Mouse (Mus musculus): ENCODE measurements around the gene Spata25. TPM values are rescaled to one million over a fixed set of nuclear protein-coding genes. Genes with fewer than 3 reads are reported as not detected.
"Not testable (repeated sequence)": the region's sequence is repeated elsewhere in the genome, so short reads cannot be mapped to it uniquely, and the experiment has no call there.

Gene Spata25
- polyA plus RNA-seq, 1 experiment from 2014 or later, result not detected

GRCm38 (mm10) chr2:164866741-164867551 is 38.6 kb upstream of the Spata25 start:
- peak overlapping the region; percentile 39 for H3K9ac ChIP-seq (ENCODE audit: low read length)
- H3K27me3 ChIP-seq (ENCODE audit: control insufficient read depth, insufficient read depth, low read length), result no peaks in the 10 kb centered on the region
- no peaks in the 10 kb centered on the region for H3K36me3 ChIP-seq (ENCODE audit: control insufficient read depth, insufficient read depth)
- no peak overlapping the region for H3K4me2 ChIP-seq (ENCODE audit: low read depth, low read length)
- H3K4me1 ChIP-seq (ENCODE audit: control insufficient read depth, insufficient read depth, low read length), result peaks cover 20% of the 10 kb centered on the region
- WGBS, result 16% methylated on average over 16 of the region's 16 CpGs
- peak; percentile 91 for ATAC-seq (replicated peaks; ENCODE audit: extremely low read depth, insufficient read depth, low FRiP score)
- H3K27ac ChIP-seq (ENCODE audit: low read length), result peak overlapping the region; percentile 90
- H3K4me3 ChIP-seq (ENCODE audit: low read length), result no peak overlapping the region
- peaks cover 7% of the 10 kb centered on the region for H3K9me3 ChIP-seq (replicated peaks; ENCODE audit: control insufficient read depth, low read length)

DNA sequence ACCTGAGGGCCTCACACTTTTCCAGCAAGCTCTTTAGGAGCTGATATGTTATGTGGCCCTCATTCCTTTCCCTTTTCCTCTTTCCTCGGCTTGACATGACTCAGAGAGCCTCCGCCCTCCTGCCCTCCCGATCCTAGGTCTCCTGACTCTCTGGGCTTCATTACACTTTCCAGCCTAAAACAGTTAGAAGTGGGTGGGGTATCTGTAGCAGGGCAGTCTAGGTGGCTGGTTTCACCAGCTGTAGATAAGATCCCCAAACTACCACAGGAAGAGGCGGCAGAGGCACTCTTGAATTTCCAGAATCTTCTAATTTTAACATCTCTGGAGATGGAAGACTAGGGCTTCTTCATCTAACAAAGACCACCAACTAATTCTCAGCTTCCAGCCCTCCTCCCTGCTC is 36.3 kb upstream of the Spata25 start:
- Histone ChIP-seq H3K9me3 (replicated peaks; ENCODE audit: control insufficient read depth, low read length) (peaks cover 7% of the 10 kb centered on the region), H3K4me2 (ENCODE audit: low read depth, low read length) (no peak overlapping the region), H3K9ac (ENCODE audit: low read length) (no peak overlapping the region), H3K27me3 (ENCODE audit: control insufficient read depth, insufficient read depth, low read length) (no peaks in the 10 kb centered on the region), H3K36me3 (ENCODE audit: control insufficient read depth, insufficient read depth) (no peaks in the 10 kb centered on the region), H3K4me1 (ENCODE audit: control insufficient read depth, insufficient read depth, low read length) (peaks cover 31% of the 10 kb centered on the region), H3K4me3 (ENCODE audit: low read length) (no peak overlapping the region), H3K27ac (ENCODE audit: low read length) (no peak overlapping the region)
- WGBS, result 65% methylated on average over 4 of the region's 4 CpGs
- ATAC-seq (replicated peaks; ENCODE audit: extremely low read depth, insufficient read depth, low FRiP score), result no peak

DNA sequence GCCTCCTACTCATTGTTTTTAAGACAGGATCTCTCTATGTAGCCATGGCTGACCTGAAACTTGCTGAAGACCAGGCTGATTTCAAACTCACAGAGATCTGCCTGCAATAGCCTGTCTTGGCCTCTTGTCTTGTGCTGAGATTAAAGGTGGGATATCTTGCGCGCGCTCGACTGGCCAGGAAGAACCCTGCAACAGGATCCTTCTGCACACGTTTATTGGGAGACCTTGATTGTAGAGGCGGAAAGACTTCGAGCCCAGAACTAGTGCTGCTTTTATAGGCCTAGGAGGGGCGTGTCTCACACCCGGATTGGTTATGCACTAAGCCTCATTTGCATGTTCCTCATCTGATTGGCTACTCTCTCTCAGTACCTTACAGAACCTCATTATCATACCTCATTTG is 35.1 kb upstream of the Spata25 start:
- WGBS, result 91% methylated on average over 8 of the region's 9 CpGs
- not testable (repeated sequence) for H3K9me3 ChIP-seq (replicated peaks; ENCODE audit: control insufficient read depth, low read length); H3K36me3 ChIP-seq (ENCODE audit: control insufficient read depth, insufficient read depth); H3K4me3 ChIP-seq (ENCODE audit: low read length); H3K9ac ChIP-seq (ENCODE audit: low read length); H3K27me3 ChIP-seq (ENCODE audit: control insufficient read depth, insufficient read depth, low read length); H3K4me2 ChIP-seq (ENCODE audit: low read depth, low read length); ATAC-seq (replicated peaks; ENCODE audit: extremely low read depth, insufficient read depth, low FRiP score); H3K27ac ChIP-seq (ENCODE audit: low read length)
- H3K4me1 ChIP-seq (ENCODE audit: control insufficient read depth, insufficient read depth, low read length), result peaks cover 31% of the 10 kb centered on the region

- Histone ChIP-seq H3K4me1 (ENCODE audit: control insufficient read depth, insufficient read depth, low read length) (peaks cover 31% of the 10 kb centered on the region), H3K36me3 (ENCODE audit: control insufficient read depth, insufficient read depth) (no peaks in the 10 kb centered on the region), H3K27ac (ENCODE audit: low read length) (peak overlapping the region; percentile 70), H3K27me3 (ENCODE audit: control insufficient read depth, insufficient read depth, low read length) (peaks cover 4% of the 10 kb centered on the region), H3K4me2 (ENCODE audit: low read depth, low read length) (peak overlapping the region; percentile 3; the same call in 1 of the 2 replicates), H3K4me3 (ENCODE audit: low read length) (no peak overlapping the region), H3K9ac (ENCODE audit: low read length) (no peak overlapping the region), H3K9me3 (replicated peaks; ENCODE audit: control insufficient read depth, low read length) (no peaks in the 10 kb centered on the region)
- WGBS, result 35% methylated on average over 9 of the region's 9 CpGs
- peak; percentile 38 for ATAC-seq (replicated peaks; ENCODE audit: extremely low read depth, insufficient read depth, low FRiP score)
Observed at GRCm38 (mm10) chr2:164862179-164862861, 34.0 kb upstream of the Spata25 start.

GRCm38 (mm10) chr2:164861094-164861493 is 32.8 kb upstream of the Spata25 start:
- Histone ChIP-seq H3K4me1 (ENCODE audit: control insufficient read depth, insufficient read depth, low read length) (peaks cover 28% of the 10 kb centered on the region), H3K36me3 (ENCODE audit: control insufficient read depth, insufficient read depth) (no peaks in the 10 kb centered on the region), H3K27me3 (ENCODE audit: control insufficient read depth, insufficient read depth, low read length) (peaks cover 12% of the 10 kb centered on the region), H3K4me2 (ENCODE audit: low read depth, low read length) (no peak overlapping the region), H3K4me3 (ENCODE audit: low read length) (no peak overlapping the region), H3K9ac (ENCODE audit: low read length) (no peak overlapping the region), H3K9me3 (replicated peaks; ENCODE audit: control insufficient read depth, low read length) (no peaks in the 10 kb centered on the region), H3K27ac (ENCODE audit: low read length) (no peak overlapping the region)
- WGBS, result 58% methylated on average over 4 of the region's 4 CpGs
- ATAC-seq (replicated peaks; ENCODE audit: extremely low read depth, insufficient read depth, low FRiP score), result no peak

DNA sequence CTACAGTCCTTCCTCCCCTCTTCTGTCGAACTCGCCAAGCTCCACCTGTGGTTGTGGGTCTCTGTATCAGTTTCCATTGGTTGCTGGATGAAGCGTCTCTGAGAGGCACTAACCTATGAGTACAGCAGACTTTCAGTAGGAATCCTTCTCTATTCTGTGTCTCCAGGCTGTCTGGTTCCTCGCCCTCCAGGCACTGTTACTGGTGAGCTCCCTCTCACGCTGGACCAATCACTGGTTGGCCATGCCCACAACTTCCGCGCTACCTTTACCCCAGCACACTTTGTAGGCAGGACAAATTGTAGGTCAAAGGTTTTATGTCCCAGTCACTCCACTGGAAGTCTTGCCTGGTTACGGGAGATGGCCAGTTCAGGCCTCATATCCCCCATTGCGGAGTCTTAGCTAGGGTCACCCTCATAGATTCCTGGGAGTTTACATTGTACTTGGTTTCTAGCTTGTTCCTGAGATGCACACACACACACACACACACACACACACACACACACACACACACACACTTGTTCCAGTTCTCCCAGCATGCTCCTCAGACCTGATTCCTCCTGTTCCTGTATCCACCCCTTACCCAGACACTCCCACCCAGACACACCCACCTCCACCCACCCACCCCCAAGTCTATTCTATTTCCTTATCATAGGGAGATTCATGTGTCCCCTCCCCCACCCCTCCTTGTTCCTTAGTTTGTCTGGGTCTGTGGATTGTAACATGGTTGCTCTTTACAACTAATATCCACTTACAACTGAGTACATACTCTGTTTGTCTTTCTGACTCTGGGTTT is 31.5 kb upstream of the Spata25 start:
- no peak overlapping the region for H3K4me2 ChIP-seq (ENCODE audit: low read depth, low read length)
- H3K9ac ChIP-seq (ENCODE audit: low read length), result no peak overlapping the region
- no peak overlapping the region for H3K27ac ChIP-seq (ENCODE audit: low read length)
- H3K4me1 ChIP-seq (ENCODE audit: control insufficient read depth, insufficient read depth, low read length), result peaks cover 28% of the 10 kb centered on the region
- no peak overlapping the region for H3K4me3 ChIP-seq (ENCODE audit: low read length)
- ATAC-seq (replicated peaks; ENCODE audit: extremely low read depth, insufficient read depth, low FRiP score), result no peak
- H3K27me3 ChIP-seq (ENCODE audit: control insufficient read depth, insufficient read depth, low read length), result peaks cover 21% of the 10 kb centered on the region
- 66% methylated on average over 9 of the region's 9 CpGs for WGBS
- H3K9me3 ChIP-seq (replicated peaks; ENCODE audit: control insufficient read depth, low read length), result no peaks in the 10 kb centered on the region
- no peaks in the 10 kb centered on the region for H3K36me3 ChIP-seq (ENCODE audit: control insufficient read depth, insufficient read depth)

DNA sequence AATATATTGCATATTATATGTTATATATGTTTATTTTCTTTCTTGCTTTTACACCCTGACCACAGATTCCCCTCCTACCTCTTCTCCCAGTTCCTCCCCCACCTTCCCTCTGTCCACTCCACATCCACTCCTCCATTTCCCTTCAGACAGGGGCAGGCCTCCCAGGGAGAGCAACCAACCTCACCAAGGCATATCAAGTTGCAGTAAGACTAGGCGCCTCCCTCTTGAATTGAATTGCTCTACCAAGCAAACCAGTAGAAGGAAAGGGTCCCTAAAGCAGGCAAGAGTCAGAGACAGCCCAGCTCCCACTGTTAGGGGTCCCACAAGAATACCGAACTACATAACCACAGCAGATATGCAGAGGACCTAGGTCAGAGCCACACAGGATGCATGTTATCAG is 30.8 kb upstream of the Spata25 start:
- Histone ChIP-seq H3K4me3 (ENCODE audit: low read length) (no peak overlapping the region), H3K27ac (ENCODE audit: low read length) (no peak overlapping the region), H3K9me3 (replicated peaks; ENCODE audit: control insufficient read depth, low read length) (no peaks in the 10 kb centered on the region), H3K36me3 (ENCODE audit: control insufficient read depth, insufficient read depth) (no peaks in the 10 kb centered on the region), H3K9ac (ENCODE audit: low read length) (no peak overlapping the region), H3K4me1 (ENCODE audit: control insufficient read depth, insufficient read depth, low read length) (peaks cover 28% of the 10 kb centered on the region), H3K4me2 (ENCODE audit: low read depth, low read length) (no peak overlapping the region), H3K27me3 (ENCODE audit: control insufficient read depth, insufficient read depth, low read length) (peaks cover 27% of the 10 kb centered on the region)
- ATAC-seq (replicated peaks; ENCODE audit: extremely low read depth, insufficient read depth, low FRiP score), result no peak
- 52% methylated on average over 2 of the region's 2 CpGs for WGBS

DNA sequence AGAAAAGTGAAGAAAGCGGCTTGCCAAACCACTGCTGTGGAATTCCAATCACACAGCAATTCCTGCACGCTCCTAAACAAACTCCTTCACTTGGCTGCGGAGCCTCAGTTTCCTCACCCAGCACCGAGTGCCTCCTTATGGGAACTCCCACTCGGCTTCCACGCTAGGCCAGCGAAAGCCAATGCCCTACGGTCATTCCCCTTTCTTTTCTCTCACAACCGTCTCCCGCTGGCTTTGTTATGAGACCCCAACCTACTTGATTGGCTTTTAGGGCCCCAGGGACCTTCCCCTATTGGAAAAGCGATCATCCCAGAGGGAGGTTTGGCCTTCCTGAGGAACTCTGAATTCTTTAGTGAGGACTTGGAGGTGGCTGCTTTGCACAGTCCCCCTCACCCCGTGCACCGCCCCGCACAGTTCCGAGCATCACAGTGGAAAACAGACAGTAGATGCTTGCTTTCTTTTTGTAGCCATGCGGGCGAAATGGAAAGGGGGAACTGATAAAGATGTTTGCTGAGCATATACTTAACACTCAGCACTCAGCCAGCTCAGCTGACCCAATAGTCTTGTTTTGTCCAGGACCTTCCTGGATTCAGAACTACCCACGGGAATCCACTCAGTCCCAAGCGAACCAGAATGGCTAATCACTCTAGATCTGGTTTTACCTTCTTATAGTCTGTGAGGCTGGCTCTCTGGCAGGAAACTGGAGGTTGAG is 29.7 kb upstream of the Spata25 start:
- 14% methylated on average over 19 of the region's 19 CpGs for WGBS
- Histone ChIP-seq H3K4me3 (ENCODE audit: low read length) (peak overlapping the region; percentile 62), H3K27me3 (ENCODE audit: control insufficient read depth, insufficient read depth, low read length) (peaks cover 31% of the 10 kb centered on the region), H3K4me2 (ENCODE audit: low read depth, low read length) (peak overlapping the region; percentile 98), H3K27ac (ENCODE audit: low read length) (peak overlapping the region; percentile 23; the same call in 1 of the 2 replicates), H3K9ac (ENCODE audit: low read length) (peak overlapping the region; percentile 69; the same call in 1 of the 2 replicates), H3K4me1 (ENCODE audit: control insufficient read depth, insufficient read depth, low read length) (peaks cover 28% of the 10 kb centered on the region), H3K9me3 (replicated peaks; ENCODE audit: control insufficient read depth, low read length) (no peaks in the 10 kb centered on the region), H3K36me3 (ENCODE audit: control insufficient read depth, insufficient read depth) (no peaks in the 10 kb centered on the region)
- ATAC-seq (replicated peaks; ENCODE audit: extremely low read depth, insufficient read depth, low FRiP score), result no peak

Measured in heart, embryonic 16.5 days (tissue).